Mouse (Mus musculus): ENCODE results near the gene Casp8. TPM values are rescaled to one million over a fixed set of nuclear protein-coding genes. Genes with fewer than 3 reads are reported as not detected.
"Not testable (repeated sequence)": the region's sequence is repeated elsewhere in the genome, so short reads cannot be mapped to it uniquely, and the experiment has no call there.

Gene Casp8
- total RNA-seq, 1 experiment from 2014 or later: 152 TPM

GRCm38 (mm10) chr1:58794705-58795104, 469 bp upstream of the Casp8 start:
- no peak for ATAC-seq (replicated peaks in 1 of 2; ENCODE audit: insufficient read depth in 1 of 2, low FRiP score in 2 of 2, low TSS enrichment in 1 of 2, low read depth in 1 of 2, poor library complexity in 2 of 2, severe bottlenecking in 2 of 2)

- ATAC-seq (replicated peaks in 1 of 2; ENCODE audit: insufficient read depth in 1 of 2, low FRiP score in 2 of 2, low TSS enrichment in 1 of 2, low read depth in 1 of 2, poor library complexity in 2 of 2, severe bottlenecking in 2 of 2): no peak
Measured at GRCm38 (mm10) chr1:58796059-58796363, 837 bp downstream of the Casp8 start.

GRCm38 (mm10) chr1:58796853-58797252, 1.7 kb downstream of the Casp8 start:
- no peak for ATAC-seq (replicated peaks in 1 of 2; ENCODE audit: insufficient read depth in 1 of 2, low FRiP score in 2 of 2, low TSS enrichment in 1 of 2, low read depth in 1 of 2, poor library complexity in 2 of 2, severe bottlenecking in 2 of 2)

- ATAC-seq (replicated peaks in 1 of 2; ENCODE audit: insufficient read depth in 1 of 2, low FRiP score in 2 of 2, low TSS enrichment in 1 of 2, low read depth in 1 of 2, poor library complexity in 2 of 2, severe bottlenecking in 2 of 2): peak; percentile 52 to 55
Measured at GRCm38 (mm10) chr1:58797370-58797769, 2.2 kb downstream of the Casp8 start.

- no peak for ATAC-seq (replicated peaks in 1 of 2; ENCODE audit: insufficient read depth in 1 of 2, low FRiP score in 2 of 2, low TSS enrichment in 1 of 2, low read depth in 1 of 2, poor library complexity in 2 of 2, severe bottlenecking in 2 of 2)
Measured at GRCm38 (mm10) chr1:58798911-58799310, 3.7 kb downstream of the Casp8 start.

- ATAC-seq (replicated peaks in 1 of 2; ENCODE audit: insufficient read depth in 1 of 2, low FRiP score in 2 of 2, low TSS enrichment in 1 of 2, low read depth in 1 of 2, poor library complexity in 2 of 2, severe bottlenecking in 2 of 2): not testable (repeated sequence)
Measured at GRCm38 (mm10) chr1:58800644-58801043, 5.5 kb downstream of the Casp8 start.

GRCm38 (mm10) chr1:58801558-58802285, 6.5 kb downstream of the Casp8 start:
- ATAC-seq (replicated peaks in 1 of 2; ENCODE audit: insufficient read depth in 1 of 2, low FRiP score in 2 of 2, low TSS enrichment in 1 of 2, low read depth in 1 of 2, poor library complexity in 2 of 2, severe bottlenecking in 2 of 2): no peak

GRCm38 (mm10) chr1:58802322-58803273, 7.4 kb downstream of the Casp8 start:
- ATAC-seq (replicated peaks in 1 of 2; ENCODE audit: insufficient read depth in 1 of 2, low FRiP score in 2 of 2, low TSS enrichment in 1 of 2, low read depth in 1 of 2, poor library complexity in 2 of 2, severe bottlenecking in 2 of 2): peak; percentile 92 to 94

- ATAC-seq (replicated peaks in 1 of 2; ENCODE audit: insufficient read depth in 1 of 2, low FRiP score in 2 of 2, low TSS enrichment in 1 of 2, low read depth in 1 of 2, poor library complexity in 2 of 2, severe bottlenecking in 2 of 2): no peak
Measured at GRCm38 (mm10) chr1:58803531-58803930, 8.4 kb downstream of the Casp8 start.

- no peak for ATAC-seq (replicated peaks in 1 of 2; ENCODE audit: insufficient read depth in 1 of 2, low FRiP score in 2 of 2, low TSS enrichment in 1 of 2, low read depth in 1 of 2, poor library complexity in 2 of 2, severe bottlenecking in 2 of 2)
Measured at GRCm38 (mm10) chr1:58806651-58807050, 11.5 kb downstream of the Casp8 start.

- no peak for ATAC-seq (replicated peaks in 1 of 2; ENCODE audit: insufficient read depth in 1 of 2, low FRiP score in 2 of 2, low TSS enrichment in 1 of 2, low read depth in 1 of 2, poor library complexity in 2 of 2, severe bottlenecking in 2 of 2)
Measured at GRCm38 (mm10) chr1:58826319-58826718, 31.1 kb downstream of the Casp8 start.

GRCm38 (mm10) chr1:58830741-58831140, 35.6 kb downstream of the Casp8 start:
- no peak for ATAC-seq (replicated peaks in 1 of 2; ENCODE audit: insufficient read depth in 1 of 2, low FRiP score in 2 of 2, low TSS enrichment in 1 of 2, low read depth in 1 of 2, poor library complexity in 2 of 2, severe bottlenecking in 2 of 2)

GRCm38 (mm10) chr1:58832198-58832597, 37.0 kb downstream of the Casp8 start:
- ATAC-seq (replicated peaks in 1 of 2; ENCODE audit: insufficient read depth in 1 of 2, low FRiP score in 2 of 2, low TSS enrichment in 1 of 2, low read depth in 1 of 2, poor library complexity in 2 of 2, severe bottlenecking in 2 of 2): no peak

GRCm38 (mm10) chr1:58856811-58857210, 61.6 kb downstream of the Casp8 start:
- not testable (repeated sequence) for ATAC-seq (replicated peaks in 1 of 2; ENCODE audit: insufficient read depth in 1 of 2, low FRiP score in 2 of 2, low TSS enrichment in 1 of 2, low read depth in 1 of 2, poor library complexity in 2 of 2, severe bottlenecking in 2 of 2)

GRCm38 (mm10) chr1:58859131-58859530, 64.0 kb downstream of the Casp8 start:
- ATAC-seq (replicated peaks in 1 of 2; ENCODE audit: insufficient read depth in 1 of 2, low FRiP score in 2 of 2, low TSS enrichment in 1 of 2, low read depth in 1 of 2, poor library complexity in 2 of 2, severe bottlenecking in 2 of 2): not testable (repeated sequence)

- not testable (repeated sequence) for ATAC-seq (replicated peaks in 1 of 2; ENCODE audit: insufficient read depth in 1 of 2, low FRiP score in 2 of 2, low TSS enrichment in 1 of 2, low read depth in 1 of 2, poor library complexity in 2 of 2, severe bottlenecking in 2 of 2)
Measured at GRCm38 (mm10) chr1:58859738-58860365, 64.7 kb downstream of the Casp8 start.

GRCm38 (mm10) chr1:58860586-58860985, 65.4 kb downstream of the Casp8 start:
- peak; percentile 91 to 92 for ATAC-seq (replicated peaks in 1 of 2; ENCODE audit: insufficient read depth in 1 of 2, low FRiP score in 2 of 2, low TSS enrichment in 1 of 2, low read depth in 1 of 2, poor library complexity in 2 of 2, severe bottlenecking in 2 of 2)

GRCm38 (mm10) chr1:58876500-58876899, 81.3 kb downstream of the Casp8 start:
- ATAC-seq (replicated peaks in 1 of 2; ENCODE audit: insufficient read depth in 1 of 2, low FRiP score in 2 of 2, low TSS enrichment in 1 of 2, low read depth in 1 of 2, poor library complexity in 2 of 2, severe bottlenecking in 2 of 2): peak in 1 of 2 experiments; percentile 36; a peak in 1 of 4 replicates
